Mouse (Mus musculus): ENCODE data around the gene Gm4565.
"Not testable (repeated sequence)": the region's sequence is repeated elsewhere in the genome, so short reads cannot be mapped to it uniquely, and the experiment has no call there.

Gene Gm4565

GRCm38 (mm10) chr7:22588027-22588426, at the start of gene Gm4565:
Gene Gm4565 (minus strand): TSS chr7:22588127.
- not testable (repeated sequence) for DNase-seq

- DNase-seq = not testable (repeated sequence)
Measured at GRCm38 (mm10) chr7:22565243-22565642, 22.7 kb downstream of the Gm4565 start, which contains the start of gene Gm4201. Gene Gm4201 (minus strand): TSS chr7:22565343.

GRCm38 (mm10) chr7:22534787-22535186, 53.1 kb downstream of the Gm4565 start, which contains the start of gene Gm8677:
Gene Gm8677 (minus strand): TSS chr7:22534887.
- DNase-seq = not testable (repeated sequence)
